Mouse (Mus musculus): Measurements from ENCODE around the gene Clec1b. TPM values are rescaled to one million over a fixed set of nuclear protein-coding genes. Genes with fewer than 3 reads are reported as not detected.

Gene Clec1b
- total and polyA plus RNA-seq, 2 experiments from 2014 or later: 0.56 to 2.0 TPM

DNA sequence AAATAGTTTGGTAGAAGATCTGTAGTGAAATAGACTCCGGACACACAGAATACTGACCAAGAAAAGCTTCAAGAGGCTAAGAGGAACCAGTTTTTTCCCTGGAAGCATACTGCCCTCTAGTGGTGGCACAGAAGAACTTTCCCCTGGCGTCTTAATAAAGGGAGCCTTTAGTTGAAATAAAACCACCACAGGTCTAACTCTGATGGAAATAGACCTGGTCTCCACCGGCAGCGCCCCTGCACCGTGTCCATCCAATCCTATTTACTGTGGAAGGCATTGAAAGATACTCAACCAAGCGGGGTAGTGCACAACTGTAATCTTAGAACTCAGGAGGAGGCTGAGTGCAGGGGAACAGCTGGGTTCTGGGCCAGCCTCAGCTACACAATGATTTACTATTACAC lies 31.1 kb upstream of the Clec1b start:
- Histone ChIP-seq H3K9ac (no peak overlapping the region), H3K9me3 (ENCODE audit: low read length) (no peaks in the 10 kb centered on the region), H3K27me3 (ENCODE audit: insufficient read depth, low read length) (no peaks in the 10 kb centered on the region), H3K27ac (ENCODE audit: low read depth, low read length) (no peak overlapping the region), H3K4me2 (ENCODE audit: low read depth) (no peak overlapping the region), H3K4me3 (ENCODE audit: low read depth, low read length) (no peak overlapping the region), H3K4me1 (ENCODE audit: insufficient read depth) (no peaks in the 10 kb centered on the region), H3K36me3 (ENCODE audit: insufficient read depth) (no peaks in the 10 kb centered on the region)
- 15% methylated on average over 6 of the region's 6 CpGs for WGBS
- TF ChIP-seq CTCF (IDR thresholded peaks at IDR 0.05; ENCODE audit: low read depth): peak; percentile 89
- peak; percentile 64 for ATAC-seq
- peak; percentile 78 for DNase-seq

DNA sequence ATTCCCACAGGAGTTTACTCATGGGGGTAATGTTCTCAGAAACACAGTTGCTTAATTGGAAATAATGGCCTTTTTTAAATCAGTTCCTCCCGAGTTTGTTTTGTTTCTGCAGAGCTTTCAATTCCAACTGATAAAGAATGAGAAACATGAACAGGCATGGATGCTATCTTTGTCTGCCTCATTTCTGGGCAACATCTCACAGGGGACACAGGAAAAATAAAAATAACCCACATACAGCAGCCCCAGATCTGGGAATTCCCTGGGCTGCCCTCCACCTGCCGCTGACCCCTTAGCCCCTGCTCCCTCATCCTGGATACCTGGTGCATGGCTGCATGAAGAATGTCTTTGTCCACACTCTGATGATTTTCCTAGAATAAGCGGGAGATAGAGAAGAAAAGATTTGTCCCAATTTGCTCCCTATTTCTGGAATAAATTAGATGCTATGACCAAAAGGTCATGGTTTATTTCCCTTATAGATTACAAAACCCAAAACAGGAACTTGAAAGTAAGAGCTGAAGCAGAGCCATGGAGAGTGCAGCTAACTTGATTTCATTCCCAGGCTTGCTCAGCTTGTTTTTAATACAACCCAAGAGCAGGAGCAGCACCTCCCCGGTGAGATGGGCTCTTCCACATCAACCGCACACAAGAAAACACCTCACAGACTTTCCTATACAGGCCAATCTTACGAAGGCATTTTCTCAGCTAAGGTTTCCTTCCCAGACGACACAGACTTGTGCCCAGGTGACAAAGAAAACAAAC lies 27.5 kb upstream of the Clec1b start:
- ATAC-seq: no peak
- no peak overlapping the region for H3K4me3 ChIP-seq (ENCODE audit: low read depth, low read length)
- no peak for TF ChIP-seq CTCF (IDR thresholded peaks at IDR 0.05; ENCODE audit: low read depth)
- no peaks in the 10 kb centered on the region for H3K9me3 ChIP-seq (ENCODE audit: low read length)
- no peak overlapping the region for H3K9ac ChIP-seq
- 76% methylated on average over 7 of the region's 7 CpGs for WGBS
- no peaks in the 10 kb centered on the region for H3K27me3 ChIP-seq (ENCODE audit: insufficient read depth, low read length)
- H3K36me3 ChIP-seq (ENCODE audit: insufficient read depth): no peaks in the 10 kb centered on the region
- no peak for DNase-seq
- no peak overlapping the region for H3K4me2 ChIP-seq (ENCODE audit: low read depth)
- H3K4me1 ChIP-seq (ENCODE audit: insufficient read depth): no peaks in the 10 kb centered on the region
- H3K27ac ChIP-seq (ENCODE audit: low read depth, low read length): no peak overlapping the region

DNA sequence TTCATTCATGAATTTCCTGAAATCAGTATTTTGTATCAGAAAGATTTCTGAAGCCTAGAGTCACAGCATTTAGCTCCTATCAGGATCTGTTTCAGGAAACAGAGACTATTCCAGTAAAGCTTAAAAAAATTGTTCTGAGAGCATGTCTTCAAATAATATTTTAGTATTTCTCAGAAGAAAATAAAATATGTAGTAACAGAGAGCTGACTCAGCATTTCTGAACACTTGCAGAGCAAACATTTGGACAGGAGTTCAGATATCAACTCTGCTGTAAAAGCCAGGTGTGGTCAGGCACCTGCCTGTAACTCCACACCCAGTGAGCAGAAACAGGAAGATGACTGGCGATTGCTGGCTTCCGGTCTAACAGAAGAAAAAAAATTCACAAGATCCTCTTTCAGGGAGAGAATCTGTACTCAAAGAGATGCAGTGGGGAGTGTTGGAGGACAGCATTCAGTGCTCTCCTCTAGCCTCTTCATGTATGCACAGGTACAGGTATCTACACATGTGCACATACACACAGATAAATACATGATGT lies 22.1 kb upstream of the Clec1b start:
- TF ChIP-seq CTCF (IDR thresholded peaks at IDR 0.05; ENCODE audit: low read depth): no peak
- H3K9ac ChIP-seq: no peak overlapping the region
- no peaks in the 10 kb centered on the region for H3K9me3 ChIP-seq (ENCODE audit: low read length)
- H3K4me2 ChIP-seq (ENCODE audit: low read depth): no peak overlapping the region
- no peak overlapping the region for H3K27ac ChIP-seq (ENCODE audit: low read depth, low read length)
- H3K27me3 ChIP-seq (ENCODE audit: insufficient read depth, low read length): no peaks in the 10 kb centered on the region
- H3K4me1 ChIP-seq (ENCODE audit: insufficient read depth): no peaks in the 10 kb centered on the region
- no peaks in the 10 kb centered on the region for H3K36me3 ChIP-seq (ENCODE audit: insufficient read depth)
- no peak for DNase-seq
- ATAC-seq: no peak
- 88% methylated on average over 2 of the region's 2 CpGs for WGBS
- no peak overlapping the region for H3K4me3 ChIP-seq (ENCODE audit: low read depth, low read length)

DNA sequence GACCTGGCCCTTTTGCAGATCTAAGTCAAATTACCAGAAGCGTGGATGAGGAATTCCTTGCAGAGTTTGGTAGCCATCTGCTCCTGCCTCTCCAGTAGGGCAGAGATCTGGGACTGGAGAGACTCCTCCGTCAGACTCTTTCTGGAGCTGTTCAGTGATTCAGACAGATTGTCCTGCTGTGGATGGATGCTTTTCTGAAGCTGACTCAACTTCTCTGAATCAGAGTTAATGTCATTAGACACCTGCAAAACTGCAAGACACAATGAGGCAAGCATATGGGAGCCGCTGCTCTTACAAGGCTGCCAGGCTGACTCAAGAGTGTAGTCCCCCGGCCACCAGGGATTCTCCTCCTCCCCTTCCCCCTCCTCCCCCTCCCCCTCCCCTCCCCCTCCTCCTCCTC lies 16.6 kb upstream of the Clec1b start:
- ATAC-seq: no peak
- no peak overlapping the region for H3K4me3 ChIP-seq (ENCODE audit: low read depth, low read length)
- H3K36me3 ChIP-seq (ENCODE audit: insufficient read depth): no peaks in the 10 kb centered on the region
- TF ChIP-seq CTCF (IDR thresholded peaks at IDR 0.05; ENCODE audit: low read depth): no peak
- no peaks in the 10 kb centered on the region for H3K9me3 ChIP-seq (ENCODE audit: low read length)
- DNase-seq: no peak
- no peak overlapping the region for H3K4me2 ChIP-seq (ENCODE audit: low read depth)
- H3K27me3 ChIP-seq (ENCODE audit: insufficient read depth, low read length): no peaks in the 10 kb centered on the region
- WGBS: 58% methylated on average over 4 of the region's 4 CpGs
- no peak overlapping the region for H3K9ac ChIP-seq
- no peak overlapping the region for H3K27ac ChIP-seq (ENCODE audit: low read depth, low read length)
- no peaks in the 10 kb centered on the region for H3K4me1 ChIP-seq (ENCODE audit: insufficient read depth)

DNA sequence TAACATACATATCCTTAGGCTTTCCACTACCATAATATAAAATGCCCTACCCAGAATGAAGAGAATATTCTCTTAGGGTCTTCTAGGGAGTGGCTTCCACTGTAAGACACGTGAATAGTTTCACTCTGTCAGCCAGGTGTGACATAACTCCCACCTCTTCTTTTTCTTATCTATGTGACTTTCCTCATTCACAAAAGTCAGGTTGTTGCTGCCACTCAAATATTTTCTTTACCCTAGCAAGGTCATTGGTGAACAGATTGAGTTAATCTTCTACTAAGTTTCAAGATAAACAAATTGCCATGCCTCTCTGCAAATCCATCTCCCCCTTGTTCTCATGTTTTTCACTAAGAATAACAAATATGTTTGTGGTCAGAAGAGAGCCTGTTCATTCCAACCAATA lies 15.4 kb upstream of the Clec1b start:
- Histone ChIP-seq H3K9me3 (ENCODE audit: low read length) (no peaks in the 10 kb centered on the region), H3K4me3 (ENCODE audit: low read depth, low read length) (no peak overlapping the region), H3K4me1 (ENCODE audit: insufficient read depth) (no peaks in the 10 kb centered on the region), H3K27ac (ENCODE audit: low read depth, low read length) (no peak overlapping the region), H3K9ac (no peak overlapping the region), H3K4me2 (ENCODE audit: low read depth) (no peak overlapping the region), H3K27me3 (ENCODE audit: insufficient read depth, low read length) (no peaks in the 10 kb centered on the region), H3K36me3 (ENCODE audit: insufficient read depth) (no peaks in the 10 kb centered on the region)
- DNase-seq (no peak), ATAC-seq (no peak)
- no peak for TF ChIP-seq CTCF (IDR thresholded peaks at IDR 0.05; ENCODE audit: low read depth)
- WGBS: 81% methylated on average over 1 of the region's 1 CpGs

DNA sequence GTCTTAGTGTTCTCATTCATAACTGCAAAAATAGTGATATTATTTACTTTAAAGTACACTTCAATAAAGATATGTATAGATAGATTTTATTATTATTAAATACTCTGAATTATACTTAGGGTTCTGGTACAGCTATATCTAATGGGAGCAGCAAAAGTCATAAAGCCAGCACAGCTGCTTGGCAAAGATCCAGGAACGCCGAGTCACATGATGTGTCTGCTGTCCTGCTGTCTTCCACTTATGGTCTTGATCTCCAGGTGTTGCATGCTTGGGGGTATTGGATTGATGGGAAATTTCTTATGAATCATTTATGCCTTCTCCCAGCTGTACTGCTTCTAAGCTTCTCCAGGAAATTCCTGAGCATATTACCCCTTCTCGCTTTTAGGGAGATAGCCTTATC lies 13.6 kb upstream of the Clec1b start:
- H3K4me2 ChIP-seq (ENCODE audit: low read depth): no peak overlapping the region
- H3K9ac ChIP-seq: no peak overlapping the region
- H3K4me1 ChIP-seq (ENCODE audit: insufficient read depth): no peaks in the 10 kb centered on the region
- TF ChIP-seq CTCF (IDR thresholded peaks at IDR 0.05; ENCODE audit: low read depth): no peak
- no peaks in the 10 kb centered on the region for H3K9me3 ChIP-seq (ENCODE audit: low read length)
- no peaks in the 10 kb centered on the region for H3K27me3 ChIP-seq (ENCODE audit: insufficient read depth, low read length)
- no peak overlapping the region for H3K27ac ChIP-seq (ENCODE audit: low read depth, low read length)
- no peaks in the 10 kb centered on the region for H3K36me3 ChIP-seq (ENCODE audit: insufficient read depth)
- ATAC-seq (no peak), DNase-seq (no peak)
- H3K4me3 ChIP-seq (ENCODE audit: low read depth, low read length): no peak overlapping the region
- 86% methylated on average over 3 of the region's 3 CpGs for WGBS

DNA sequence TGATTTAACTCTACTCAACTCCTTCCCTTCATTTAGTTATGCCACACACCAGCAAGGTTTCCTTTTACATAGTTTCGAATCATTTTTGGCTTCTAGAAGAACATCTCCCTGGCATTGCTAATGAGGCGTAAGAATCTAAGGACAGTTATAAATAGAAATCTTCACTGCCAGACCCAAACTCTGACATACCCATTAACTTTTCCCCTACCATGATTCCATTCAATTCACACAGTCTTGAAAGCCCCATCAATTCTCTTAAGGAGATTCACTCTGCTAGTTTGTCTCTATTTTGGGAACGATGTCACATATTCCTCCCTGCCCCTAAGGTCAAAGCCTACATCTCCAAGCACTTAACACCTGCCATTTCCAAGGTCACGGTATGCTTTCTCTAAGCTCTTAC lies 12.1 kb upstream of the Clec1b start:
- no peak for ATAC-seq
- no peak for TF ChIP-seq CTCF (IDR thresholded peaks at IDR 0.05; ENCODE audit: low read depth)

More for the DNA sequence above, 12.1 kb upstream of the Clec1b start:
- Histone ChIP-seq H3K27ac (ENCODE audit: low read depth, low read length) (no peak overlapping the region), H3K27me3 (ENCODE audit: insufficient read depth, low read length) (no peaks in the 10 kb centered on the region), H3K9ac (no peak overlapping the region), H3K36me3 (ENCODE audit: insufficient read depth) (no peaks in the 10 kb centered on the region), H3K4me3 (ENCODE audit: low read depth, low read length) (no peak overlapping the region), H3K9me3 (ENCODE audit: low read length) (no peaks in the 10 kb centered on the region), H3K4me2 (ENCODE audit: low read depth) (no peak overlapping the region), H3K4me1 (ENCODE audit: insufficient read depth) (no peaks in the 10 kb centered on the region)
- no peak for DNase-seq
- WGBS: 62% methylated on average over 4 of the region's 4 CpGs

Data from forebrain, postnatal 0 days (tissue).